Mouse (Mus musculus) heart, postnatal 36 days (tissue): ENCODE results near the gene Gm20837. TPM values are rescaled to one million over a fixed set of nuclear protein-coding genes. Genes with fewer than 3 reads are reported as not detected.
"Not testable (repeated sequence)": the region's sequence is repeated elsewhere in the genome, so short reads cannot be mapped to it uniquely, and the experiment has no call there.

Experiments
- DNase-seq, 2 experiments: peaks; one replicate each; pipeline ENCODE4 v3.0.0; 2021 to 2022
- intact Hi-C: fragments of 180-260 bp; cut with DNase I; formaldehyde crosslinking; loops from one replicate; pipeline ENCODE4 v1.15.1; 2025
- total RNA-seq, 2 experiments: library from RNA; stranded (reverse); gene quantifications; 2 replicates each; pipeline ENCODE4 v1.2.3; 2021

Gm20837 gene
- not detected for total RNA-seq

DNA sequence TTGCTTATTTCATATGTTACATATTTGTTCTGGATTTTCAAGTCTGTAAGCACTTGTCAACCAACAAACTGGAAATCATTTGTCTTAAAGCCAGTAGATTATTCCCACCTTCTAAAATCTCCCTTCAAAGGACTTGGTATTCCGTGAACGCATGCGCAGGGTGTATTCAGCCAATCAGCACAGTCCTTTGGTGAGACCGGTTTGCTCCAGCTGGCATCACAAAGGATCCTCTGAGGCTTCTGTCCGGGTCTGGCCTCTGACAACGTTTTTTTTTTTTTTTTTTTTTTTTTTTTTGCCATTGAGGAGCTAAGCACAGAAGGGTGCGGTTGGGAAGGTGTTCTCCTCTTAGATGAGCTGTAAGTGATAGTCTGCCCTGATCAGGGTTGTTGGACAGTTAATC is at the start of gene Gm20837:
Gene Gm20837 (plus strand): TSS at position 301 of the 400 bp plus-strand sequence.
- intact Hi-C loops: not testable (repeated sequence)

More for the DNA sequence above, at the start of gene Gm20837:
- not testable (repeated sequence) for DNase-seq
